Mouse (Mus musculus) cerebellum, adult 2 months (tissue): Measurements from ENCODE around the gene Cog6.

Experiments
- CTCF ChIP-seq: fragments of 200-500 bp; IDR thresholded peaks from 2 replicates; pipeline ENCODE4 v1.5.1; 2011; ENCODE audit warnings: low read depth, mild to moderate bottlenecking, control low read depth, low read length, moderate library complexity, borderline replicate concordance; ENCODE audit not compliant: insufficient read depth
- POLR2A ChIP-seq: fragments of 200-500 bp; IDR thresholded peaks from 2 replicates; pipeline ENCODE4 v1.6.1; 2011; ENCODE audit warnings: low read length, control low read depth, borderline replicate concordance; ENCODE audit not compliant: insufficient read depth

GRCm38 (mm10) chr3:53016436-53017340 is at the start of gene Cog6:
- TF ChIP-seq CTCF (no peak), POLR2A (peak; percentile 92)
